ENCODE assay signal across 8 mouse cellular contexts in the genomic region with DNA sequence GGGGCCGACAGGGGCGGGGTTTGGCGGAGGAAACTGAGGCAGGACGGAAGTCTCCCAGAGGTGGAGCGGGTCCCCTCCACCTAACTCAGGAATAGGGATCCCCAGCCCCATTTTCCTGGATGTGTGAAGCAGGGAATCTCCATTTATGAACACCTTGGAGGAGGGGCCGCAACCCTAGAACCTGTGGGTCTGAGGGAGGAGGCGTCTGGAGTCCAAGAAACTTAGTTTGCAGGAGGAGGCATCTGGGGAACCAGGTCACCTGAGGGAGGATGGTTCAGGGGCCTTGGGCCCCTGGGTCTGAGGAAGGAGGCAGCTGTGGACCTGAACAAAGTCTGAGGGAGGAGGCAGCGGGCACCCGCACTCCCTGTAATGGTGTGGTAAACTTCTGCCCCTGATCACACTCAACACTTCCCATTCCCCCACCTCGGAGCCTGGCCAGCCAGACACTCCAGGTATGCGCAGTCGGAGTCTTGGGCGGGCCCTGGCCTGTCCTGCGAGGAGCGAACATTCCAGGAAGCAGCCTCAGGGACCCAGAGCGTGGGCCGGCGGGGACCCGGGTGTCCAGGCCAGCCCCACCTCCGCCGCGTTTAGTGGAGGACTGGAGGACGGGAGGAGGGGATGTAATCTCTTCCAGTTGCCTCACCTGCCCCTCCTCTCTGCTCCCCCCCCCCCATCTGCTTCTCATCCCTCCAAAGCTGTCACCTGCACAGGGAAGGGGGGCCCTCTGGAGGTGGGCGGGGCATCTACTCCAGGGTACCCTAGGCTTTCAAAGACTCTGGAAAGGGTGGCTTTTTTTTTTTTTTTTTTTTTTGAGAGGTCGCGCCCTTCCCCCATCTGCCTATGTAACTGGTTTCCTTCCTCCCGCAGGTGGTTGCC. TPM values are rescaled to one million over a fixed set of nuclear protein-coding genes. Genes with fewer than 3 reads are reported as not detected.
A peak's percentile ranks its signal among the peaks of the same experiment; 100 is the strongest.
DNase-seq lines count a peak whose midpoint lies in the region; ATAC-seq and TF ChIP-seq lines count a peak whose summit lies in the region.

No protein-coding gene starts in this region.

- no peak overlapping the region for H3K27ac ChIP-seq in layer of hippocampus, adult 2 months
- no peak overlapping the region for H3K27ac ChIP-seq in forebrain, embryonic 13.5 days
- no peak overlapping the region for H3K27ac ChIP-seq in midbrain, embryonic 11.5 days (ENCODE audit: low read depth, low read length)

- ATAC-seq in forebrain, embryonic 13.5 days: peak; percentile 16; the same call in 1 of the 2 replicates
- no peak; the same call in 1 of the 2 replicates for ATAC-seq in midbrain, embryonic 11.5 days (ENCODE audit: low FRiP score)

- no peaks in the 10 kb centered on the region for H3K9me3 ChIP-seq in forebrain, embryonic 13.5 days (replicated peaks)
- no peaks in the 10 kb centered on the region for H3K9me3 ChIP-seq in midbrain, embryonic 11.5 days (ENCODE audit: control insufficient read depth, low read length)

- DNase-seq in layer of hippocampus, adult 2 months (ENCODE audit: low spot score in 2 of 2): no peak
- DNase-seq in layer of hippocampus, adult 9-11 months: no peak
- peak; percentile 41 to 60 for DNase-seq in kidney, postnatal 4 days
- no peak for DNase-seq in midbrain, embryonic 11.5 days (ENCODE audit: low spot score, missing footprints)
- DNase-seq in right cerebral cortex, postnatal 10 days (ENCODE audit: low spot score in 2 of 2): no peak
- DNase-seq in cerebellum, postnatal 14 days: no peak
- DNase-seq in MN1 (ENCODE audit: low spot score): no peak

- no peak for TF ChIP-seq CTCF in layer of hippocampus, adult 2 months (conservative IDR thresholded peaks at IDR 0.05)

- H3K4me2 ChIP-seq in forebrain, embryonic 13.5 days: peak overlapping the region; percentile 67
- H3K4me2 ChIP-seq in midbrain, embryonic 11.5 days: peak overlapping the region; percentile 60

- peak overlapping the region; percentile 50 for H3K4me3 ChIP-seq in layer of hippocampus, adult 2 months
- peak overlapping the region; percentile 45 for H3K4me3 ChIP-seq in forebrain, embryonic 13.5 days
- peak overlapping the region; percentile 42 for H3K4me3 ChIP-seq in midbrain, embryonic 11.5 days (ENCODE audit: low read depth, low read length)

- H3K9ac ChIP-seq in forebrain, embryonic 13.5 days: peak overlapping the region; percentile 50
- H3K9ac ChIP-seq in midbrain, embryonic 11.5 days (ENCODE audit: low read length): peak overlapping the region; percentile 22

- under 1% methylated on average over 26 of the region's 27 CpGs for WGBS in forebrain, embryonic 13.5 days
- 2% methylated on average over 27 of the region's 27 CpGs for WGBS in midbrain, embryonic 11.5 days

- H3K36me3 ChIP-seq in forebrain, embryonic 13.5 days (ENCODE audit: poor library complexity, severe bottlenecking): no peaks in the 10 kb centered on the region
- H3K36me3 ChIP-seq in midbrain, embryonic 11.5 days (ENCODE audit: control insufficient read depth, insufficient read depth, low read length): no peaks in the 10 kb centered on the region

- H3K27me3 ChIP-seq in forebrain, embryonic 13.5 days: peaks cover 99% of the 10 kb centered on the region
- H3K27me3 ChIP-seq in midbrain, embryonic 11.5 days (ENCODE audit: control insufficient read depth, insufficient read depth, low read length): peaks cover 82% of the 10 kb centered on the region

- H3K4me1 ChIP-seq in forebrain, embryonic 13.5 days: peaks cover 18% of the 10 kb centered on the region
- peaks cover 4% of the 10 kb centered on the region for H3K4me1 ChIP-seq in midbrain, embryonic 11.5 days (ENCODE audit: control insufficient read depth, insufficient read depth, low read length)

RNA-seq across cellular contexts. Expression of a gene that starts 0.6 kb away (rescaled TPM):
- not detected for total RNA-seq in layer of hippocampus, adult 2 months (2021)
- polyA plus RNA-seq in forebrain, embryonic 13.5 days (2015; fragmentation: Nextera tagmentation; extraction: Ambion mirVana): not detected in 2 replicates
- 0.23 and 0.44 TPM in 2 replicates for polyA plus RNA-seq in midbrain, embryonic 11.5 days (2014; fragmentation: Nextera tagmentation; extraction: Ambion mirVana)

RNA-seq across cellular contexts. Expression of a gene that starts 6.5 kb away (rescaled TPM):
- total RNA-seq in layer of hippocampus, adult 2 months (2021): not detected
- 0.44 and 1.1 TPM in 2 replicates for polyA plus RNA-seq in forebrain, embryonic 13.5 days (2015; fragmentation: Nextera tagmentation; extraction: Ambion mirVana)
- not detected in 2 replicates for polyA plus RNA-seq in midbrain, embryonic 11.5 days (2014; fragmentation: Nextera tagmentation; extraction: Ambion mirVana)

RNA-seq across cellular contexts. Expression of a gene that starts 8.6 kb away (rescaled TPM):
- total RNA-seq in layer of hippocampus, adult 2 months (2021): not detected
- not detected in 2 replicates for polyA plus RNA-seq in forebrain, embryonic 13.5 days (2015; fragmentation: Nextera tagmentation; extraction: Ambion mirVana)
- not detected in 2 replicates for polyA plus RNA-seq in midbrain, embryonic 11.5 days (2014; fragmentation: Nextera tagmentation; extraction: Ambion mirVana)

RNA-seq across cellular contexts. Expression of a gene that starts 18.6 kb away (rescaled TPM):
- 100 to 1,000 TPM; 456 to 514 TPM for total RNA-seq in layer of hippocampus, adult 2 months (2021)
- 250 and 254 TPM in 2 replicates for polyA plus RNA-seq in forebrain, embryonic 13.5 days (2015; fragmentation: Nextera tagmentation; extraction: Ambion mirVana)
- 62.0 and 70.9 TPM in 2 replicates for polyA plus RNA-seq in midbrain, embryonic 11.5 days (2014; fragmentation: Nextera tagmentation; extraction: Ambion mirVana)

RNA-seq across cellular contexts. Expression of a gene that starts 20.5 kb away (rescaled TPM):
- 10 to 100 TPM; 16.1 to 20.3 TPM for total RNA-seq in layer of hippocampus, adult 2 months (2021)
- 20.9 and 23.0 TPM in 2 replicates for polyA plus RNA-seq in forebrain, embryonic 13.5 days (2015; fragmentation: Nextera tagmentation; extraction: Ambion mirVana)
- polyA plus RNA-seq in midbrain, embryonic 11.5 days (2014; fragmentation: Nextera tagmentation; extraction: Ambion mirVana): 26.5 and 26.8 TPM in 2 replicates

Comparison
In these comparisons a context has a peak if more than half of its experiments do, and no peak if none do; other contexts are left out.
1. DNase-seq: peak in kidney, postnatal 4 days (2 of 2); none in layer of hippocampus, adult 2 months (0 of 2), layer of hippocampus, adult 9-11 months (single experiment), midbrain, embryonic 11.5 days (single experiment), right cerebral cortex, postnatal 10 days (0 of 2), cerebellum, postnatal 14 days (0 of 2) and MN1 (single experiment).
2. Peak in every context shown above with its lines, with median percentiles within 50 percentile points of each other: H3K4me3 ChIP-seq.